Mouse (Mus musculus): ENCODE measurements around the gene Denr.

- TF ChIP-seq EP300 (IDR thresholded peaks at IDR 0.05) (no peak), CTCF (IDR thresholded peaks at IDR 0.05) (no peak)
These were observed 23.6 kb downstream of the Denr start, which contains the start of gene Ccdc62 for GRCm38 (mm10) chr5:123930508-123930989.
